Mouse (Mus musculus) neural tube, embryonic 11.5 days (tissue): ENCODE results near the gene Gon7. TPM values are rescaled to one million over a fixed set of nuclear protein-coding genes. Genes with fewer than 3 reads are reported as not detected.

ENCODE experiments used
- ATAC-seq: fragments of 200-750 bp; cut with Nextera tagmentation; 2 replicates; pipeline ENCODE4 v1.8.0; 2017; ENCODE audit warnings: moderate number of reproducible peaks, mild to moderate bottlenecking, moderate TSS enrichment, moderate library complexity; ENCODE audit not compliant: insufficient read depth, low FRiP score, low TSS enrichment
- DNase-seq: peaks from one replicate; pipeline ENCODE4 v3.0.0-alpha.2; 2015; ENCODE audit warnings: low spot score
- H3K27ac ChIP-seq: fragments of 300-500 bp; sonication (generic); 2 replicates; pipeline ENCODE4 v1.5.1; 2014; ENCODE audit warnings: low read depth, mild to moderate bottlenecking, low read length
- H3K27me3 ChIP-seq: fragments of 300-500 bp; sonication (generic); 2 replicates; pipeline ENCODE4 v1.6.1; 2014; ENCODE audit warnings: mild to moderate bottlenecking, low read length, mixed read lengths; ENCODE audit not compliant: control insufficient read depth, insufficient read depth
- H3K36me3 ChIP-seq: fragments of 300-500 bp; sonication (generic); 2 replicates; pipeline ENCODE4 v1.6.1; 2014; ENCODE audit warnings: mild to moderate bottlenecking, low read length, moderate library complexity, mixed read lengths; ENCODE audit not compliant: control insufficient read depth, insufficient read depth
- H3K4me1 ChIP-seq: fragments of 300-500 bp; sonication (generic); 2 replicates; pipeline ENCODE4 v1.6.1; 2014; ENCODE audit warnings: low read length, mixed read lengths; ENCODE audit not compliant: control insufficient read depth, insufficient read depth
- H3K4me2 ChIP-seq: fragments of 300-500 bp; sonication (generic); 2 replicates; pipeline ENCODE4 v1.6.1; 2014; ENCODE audit warnings: low read depth, mild to moderate bottlenecking, moderate library complexity
- H3K4me3 ChIP-seq: fragments of 300-500 bp; sonication (generic); 2 replicates; pipeline ENCODE4 v1.5.1; 2014; ENCODE audit warnings: low read depth, low read length
- H3K9ac ChIP-seq: fragments of 300-500 bp; sonication (generic); 2 replicates; pipeline ENCODE4 v1.6.1; 2014; ENCODE audit warnings: mild to moderate bottlenecking, low read length
- H3K9me3 ChIP-seq: fragments of 300-500 bp; sonication (generic); 2 replicates; pipeline ENCODE4 v1.6.1; 2016; ENCODE audit warnings: low read length; ENCODE audit not compliant: control insufficient read depth
- WGBS: fragments of 180-500 bp; shearing (Covaris S2); extraction: QIAGEN DNeasy Blood & Tissue Kit; methylation state at CpG from one replicate; pipeline ENCODE4 v1.1.7; 2014; 5-methylcytosine and 5-hydroxymethylcytosine counted together
- polyA plus RNA-seq: library from polyadenylated mRNA; unstranded; fragments of >200 nt; fragmentation: Nextera tagmentation; extraction: Ambion mirVana; gene quantifications from 2 replicates; pipeline ENCODE4 v1.2.1, GENCODE M21; 2014

The Gon7 gene
- polyA plus RNA-seq, 1 experiment from 2014 or later: 37.8 TPM

DNA sequence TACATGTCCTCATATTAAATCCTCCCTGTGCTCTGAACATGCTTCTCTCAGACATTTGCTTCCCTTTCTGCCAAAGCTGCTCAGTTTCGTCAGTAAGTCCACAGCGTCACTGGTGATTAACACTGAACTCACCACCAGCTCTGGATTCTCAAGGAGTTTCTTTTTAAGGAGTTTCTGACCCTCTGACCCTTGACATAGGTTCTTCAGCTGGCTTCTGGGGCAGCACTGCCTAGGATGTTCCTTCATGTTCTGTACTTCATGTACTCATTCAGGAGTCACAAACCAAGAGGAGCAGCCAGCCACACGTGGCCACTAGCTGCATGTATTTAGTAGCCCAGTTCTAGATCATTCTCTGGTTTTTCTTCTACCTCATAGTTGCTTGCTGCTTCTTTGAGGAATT lies 9.3 kb downstream of the Gon7 start:
- H3K4me3 ChIP-seq: no peak overlapping the region
- no peak overlapping the region for H3K9ac ChIP-seq
- H3K4me2 ChIP-seq: no peak overlapping the region
- H3K27me3 ChIP-seq: no peaks in the 10 kb centered on the region
- no peaks in the 10 kb centered on the region; the same call in 1 of the 2 replicates for H3K36me3 ChIP-seq
- no peak for ATAC-seq
- no peak overlapping the region for H3K27ac ChIP-seq
- 87% methylated on average over 3 of the region's 3 CpGs for WGBS
- no peak for DNase-seq
- H3K9me3 ChIP-seq: no peaks in the 10 kb centered on the region
- peaks cover 6% of the 10 kb centered on the region; the same call in 1 of the 2 replicates for H3K4me1 ChIP-seq

DNA sequence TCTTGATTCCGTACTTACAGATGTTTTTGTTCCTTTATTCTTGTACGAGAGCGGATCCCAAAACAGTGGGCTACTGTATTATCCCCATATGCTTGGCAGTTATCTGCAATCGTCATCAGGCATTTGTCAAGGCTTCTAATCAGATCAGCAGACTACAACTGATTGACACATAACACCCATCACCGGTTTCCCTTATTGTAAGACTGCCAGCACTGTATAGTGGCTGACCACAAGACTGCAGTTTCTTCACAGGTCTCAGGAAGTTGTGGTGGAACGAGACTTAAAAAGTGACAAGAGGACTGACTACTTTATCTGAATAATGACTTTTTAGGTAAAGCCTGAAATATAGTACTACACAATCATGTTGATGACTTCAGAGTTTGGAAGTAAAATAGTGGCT lies 12.8 kb downstream of the Gon7 start:
- no peak overlapping the region for H3K4me3 ChIP-seq
- ATAC-seq (no peak), DNase-seq (no peak)
- no peak overlapping the region for H3K4me2 ChIP-seq
- H3K9me3 ChIP-seq: no peaks in the 10 kb centered on the region
- H3K27ac ChIP-seq: no peak overlapping the region
- no peaks in the 10 kb centered on the region for H3K27me3 ChIP-seq
- no peaks in the 10 kb centered on the region; the same call in 1 of the 2 replicates for H3K36me3 ChIP-seq
- H3K9ac ChIP-seq: no peak overlapping the region
- WGBS: 69% methylated on average over 6 of the region's 6 CpGs
- peaks cover 6% of the 10 kb centered on the region; the same call in 1 of the 2 replicates for H3K4me1 ChIP-seq

DNA sequence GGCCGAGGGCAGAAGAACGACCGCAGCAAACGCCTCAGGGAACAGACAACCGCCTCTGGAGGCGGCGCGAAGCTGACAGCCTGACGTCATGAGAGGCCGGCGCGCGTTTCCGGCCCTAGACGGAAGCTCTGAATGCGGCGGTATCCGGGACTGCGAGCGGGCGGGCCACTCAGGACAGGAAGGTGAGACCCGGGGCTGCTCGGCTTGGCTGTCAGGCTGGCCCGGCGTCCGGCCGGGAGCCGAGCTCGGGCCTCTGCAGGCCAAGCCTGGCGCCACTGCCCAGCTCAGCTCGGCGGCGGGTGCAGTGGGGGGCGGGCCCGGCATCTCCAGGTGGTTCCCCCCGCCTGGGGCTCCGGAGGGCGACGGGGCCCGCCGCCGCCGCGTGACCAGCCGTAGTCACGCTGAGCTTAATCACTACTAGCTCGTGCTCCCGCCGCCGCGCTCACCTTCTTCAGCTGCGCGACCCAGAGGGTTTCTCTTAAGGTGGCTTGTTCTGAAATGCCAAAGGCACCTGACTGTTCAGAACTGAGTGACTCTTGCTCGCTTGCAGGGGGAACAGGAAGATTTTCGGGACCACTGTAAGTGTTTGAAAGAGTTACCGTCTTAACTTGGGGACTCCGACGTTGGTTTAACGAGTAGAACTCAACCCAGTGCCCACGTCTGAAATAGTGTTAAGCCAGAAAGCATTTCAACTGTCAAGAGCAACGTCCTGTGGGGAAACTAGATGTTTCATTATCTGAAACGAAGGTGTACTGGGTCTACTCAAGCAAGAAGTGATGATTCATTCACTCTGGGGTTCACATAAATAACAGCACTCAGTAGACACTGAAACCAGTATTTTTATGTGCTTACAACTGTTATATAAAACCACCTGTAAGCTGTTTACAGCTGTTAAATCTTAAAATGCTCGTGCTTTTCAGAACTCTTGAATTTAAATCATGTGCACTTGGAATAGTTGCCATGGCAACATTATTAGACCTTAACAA lies 13.7 kb downstream of the Gon7 start, which contains the start of the genes Moap1 and Tmem251:
Gene Moap1 (minus strand): TSS at position 73 of the 986 bp plus-strand sequence.
Gene Tmem251 (plus strand): TSS at position 174 of the 986 bp plus-strand sequence.
- Histone ChIP-seq H3K27ac (peak within 1 kb of the TSS; percentile 84), H3K4me2 (peak within 1 kb of the TSS; percentile 83), H3K4me1 (peaks cover 6% of the 10 kb centered on the region; the same call in 1 of the 2 replicates), H3K4me3 (peak within 1 kb of the TSS; percentile 70), H3K36me3 (no peaks in the 10 kb centered on the region; the same call in 1 of the 2 replicates), H3K9ac (peak within 1 kb of the TSS; percentile 82), H3K9me3 (no peaks in the 10 kb centered on the region), H3K27me3 (no peaks in the 10 kb centered on the region)
- ATAC-seq: peak; percentile 97
- under 1% methylated on average over 59 of the region's 63 CpGs for WGBS
- peak; percentile 92 for DNase-seq

DNA sequence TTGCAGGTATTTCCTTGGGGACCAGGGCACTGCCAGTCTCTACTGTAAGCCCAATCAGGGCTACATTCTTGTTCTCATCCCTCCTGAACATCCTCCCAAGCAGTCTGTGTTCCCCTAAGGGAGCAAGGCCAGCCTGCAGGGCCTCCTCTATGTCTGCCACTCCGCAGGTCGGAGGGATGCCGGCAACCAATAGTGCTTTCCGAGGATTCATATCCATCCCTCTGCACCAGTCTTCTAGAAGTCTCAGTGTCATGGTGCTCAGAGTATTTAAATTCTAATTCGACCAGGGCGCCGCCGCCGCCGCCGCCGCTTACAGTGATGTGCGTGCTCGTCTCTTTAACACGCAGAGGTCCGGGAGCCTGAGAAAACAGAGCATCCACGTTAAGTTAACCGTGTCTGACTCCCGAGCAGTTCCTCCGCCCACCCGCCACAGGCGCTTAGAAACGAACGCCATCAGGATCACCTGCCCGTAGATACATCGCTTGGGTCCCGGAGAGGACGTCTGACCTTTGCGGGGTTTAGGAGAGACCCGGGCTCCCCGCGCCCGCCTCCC lies 14.5 kb downstream of the Gon7 start:
- no peaks in the 10 kb centered on the region for H3K27me3 ChIP-seq
- H3K4me3 ChIP-seq: peak overlapping the region; percentile 70
- no peaks in the 10 kb centered on the region for H3K9me3 ChIP-seq
- H3K36me3 ChIP-seq: no peaks in the 10 kb centered on the region
- peak overlapping the region; percentile 84 for H3K27ac ChIP-seq
- H3K4me2 ChIP-seq: peak overlapping the region; percentile 83
- DNase-seq (no peak), ATAC-seq (peak; percentile 20)
- under 1% methylated on average over 33 of the region's 33 CpGs for WGBS
- peak overlapping the region; percentile 82 for H3K9ac ChIP-seq
- peaks cover 6% of the 10 kb centered on the region; the same call in 1 of the 2 replicates for H3K4me1 ChIP-seq

- no peak for ATAC-seq
- H3K4me3 ChIP-seq: no peak overlapping the region
- peaks cover 6% of the 10 kb centered on the region; the same call in 1 of the 2 replicates for H3K4me1 ChIP-seq
- no peak overlapping the region for H3K4me2 ChIP-seq
- no peaks in the 10 kb centered on the region for H3K36me3 ChIP-seq
- WGBS: 90% methylated on average over 7 of the region's 7 CpGs
- H3K27ac ChIP-seq: no peak overlapping the region
- no peak for DNase-seq
- H3K9me3 ChIP-seq: no peaks in the 10 kb centered on the region
- H3K9ac ChIP-seq: no peak overlapping the region
- H3K27me3 ChIP-seq: no peaks in the 10 kb centered on the region
These were observed 15.5 kb downstream of the Gon7 start for GRCm38 (mm10) chr12:102742056-102742455.

DNA sequence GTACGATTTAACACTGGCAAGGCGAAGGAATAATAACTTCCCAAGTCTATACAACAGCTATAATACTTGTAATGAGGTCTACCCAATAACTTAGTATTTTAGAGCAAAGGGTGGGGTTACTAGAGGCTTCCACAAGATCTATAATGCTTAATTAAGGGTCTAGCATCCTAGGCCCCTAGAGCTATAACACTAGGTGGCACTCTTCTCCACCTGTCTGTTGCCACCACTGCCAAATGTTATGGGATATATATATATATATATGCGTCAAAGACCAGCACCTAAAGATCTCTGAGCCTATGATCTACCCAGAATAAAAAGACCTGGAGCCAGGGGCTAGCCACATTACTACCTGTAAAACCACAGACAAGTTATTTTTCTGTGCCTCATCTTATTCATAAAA lies 17.3 kb downstream of the Gon7 start:
- no peak overlapping the region for H3K4me2 ChIP-seq
- peaks cover 6% of the 10 kb centered on the region; the same call in 1 of the 2 replicates for H3K4me1 ChIP-seq
- H3K27ac ChIP-seq: no peak overlapping the region
- 65% methylated on average over 3 of the region's 3 CpGs for WGBS
- no peaks in the 10 kb centered on the region for H3K27me3 ChIP-seq
- DNase-seq: no peak
- H3K4me3 ChIP-seq: no peak overlapping the region
- no peak for ATAC-seq
- H3K9me3 ChIP-seq: no peaks in the 10 kb centered on the region
- no peak overlapping the region for H3K9ac ChIP-seq
- H3K36me3 ChIP-seq: no peaks in the 10 kb centered on the region

DNA sequence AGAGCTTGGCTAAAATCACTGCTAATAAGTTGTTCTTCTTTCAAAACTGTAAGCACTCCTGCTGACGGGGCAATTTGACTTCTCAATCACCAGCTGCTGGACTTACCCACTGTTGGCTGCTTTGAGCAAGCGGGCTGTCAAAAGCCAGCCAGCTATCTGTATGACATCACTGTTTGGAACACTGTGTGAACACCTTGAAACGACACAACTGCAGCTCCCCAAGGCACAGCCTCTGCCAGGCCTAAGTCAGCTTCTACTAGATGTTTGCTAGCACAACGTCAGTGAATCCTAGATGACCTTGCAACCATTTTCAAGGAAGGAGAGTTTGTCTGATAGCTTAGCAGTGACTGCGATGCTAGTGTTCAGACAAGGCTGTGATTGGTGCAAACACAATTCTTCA lies 18.5 kb downstream of the Gon7 start:
- no peaks in the 10 kb centered on the region for H3K36me3 ChIP-seq
- no peak for ATAC-seq

GRCm38 (mm10) chr12:102733381-102733780 lies 24.2 kb downstream of the Gon7 start:
- 12% methylated on average over 4 of the region's 5 CpGs for WGBS
- Histone ChIP-seq H3K4me3 (no peak overlapping the region), H3K4me2 (no peak overlapping the region), H3K27ac (no peak overlapping the region), H3K4me1 (peaks cover 7% of the 10 kb centered on the region; the same call in 1 of the 2 replicates), H3K9me3 (no peaks in the 10 kb centered on the region), H3K9ac (no peak overlapping the region), H3K27me3 (no peaks in the 10 kb centered on the region), H3K36me3 (no peaks in the 10 kb centered on the region)
- ATAC-seq (no peak), DNase-seq (peak; percentile 80)

More for the DNA sequence above, 18.5 kb downstream of the Gon7 start:
- Histone ChIP-seq H3K9me3 (no peaks in the 10 kb centered on the region), H3K4me3 (no peak overlapping the region), H3K4me1 (no peaks in the 10 kb centered on the region), H3K27me3 (no peaks in the 10 kb centered on the region), H3K4me2 (no peak overlapping the region), H3K27ac (no peak overlapping the region), H3K9ac (no peak overlapping the region)
- 85% methylated on average over 5 of the region's 5 CpGs for WGBS
- DNase-seq: no peak
